Mouse (Mus musculus): ENCODE measurements at regions not wholly inside any gene's neighbourhood (a gene's known extent, or its start where the extent isn't known, plus 50 kb on each side); places are given as distances from the start of the nearest gene placed in this dataset.

- no peak for DNase-seq (ENCODE audit: low spot score)
These were observed 1001.8 kb upstream of the Tenm3 start for GRCm38 (mm10) chr8:49845575-49845974.

DNA sequence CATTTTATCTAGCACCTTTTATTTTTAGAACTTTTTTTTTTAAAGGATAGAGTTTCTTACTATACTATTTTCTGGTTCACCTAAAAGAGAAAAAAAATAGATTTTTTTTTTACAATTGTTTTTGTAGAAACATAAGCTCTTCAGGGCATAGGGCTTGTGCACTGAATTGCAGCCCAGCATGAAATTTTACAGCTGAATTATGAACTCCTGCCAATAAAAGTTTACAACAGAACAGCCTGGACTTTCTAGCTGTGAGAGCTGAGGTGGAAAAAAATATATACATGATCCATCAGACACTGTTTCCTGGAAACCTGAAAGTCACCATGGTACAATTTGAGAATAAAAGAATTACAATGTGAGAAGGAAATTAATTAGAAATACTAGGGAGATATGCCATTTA lies 988.2 kb upstream of the Tenm3 start:
- no peak for DNase-seq (ENCODE audit: low spot score)

DNA sequence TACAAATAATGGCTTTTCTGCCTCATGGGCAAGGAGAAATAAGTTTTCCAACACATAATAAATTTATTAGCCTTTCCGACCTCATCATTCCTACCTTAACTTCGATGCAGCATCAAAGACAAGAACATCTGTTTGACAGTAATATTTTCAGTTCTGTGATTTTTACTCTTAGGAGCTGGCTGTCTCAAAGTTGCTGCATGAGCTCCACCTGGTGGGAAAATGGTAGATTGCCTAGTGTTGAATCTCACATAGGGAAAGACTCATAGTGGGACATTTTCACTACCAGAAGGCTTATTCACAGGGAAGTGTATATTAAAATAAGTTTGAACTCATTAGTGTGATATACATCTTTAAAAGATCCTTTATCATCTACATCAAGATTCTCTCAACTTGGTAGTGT lies 985.6 kb upstream of the Tenm3 start:
- peak; percentile 4 for DNase-seq (ENCODE audit: low spot score)

GRCm38 (mm10) chr8:49826231-49826630 lies 982.5 kb upstream of the Tenm3 start:
- DNase-seq (ENCODE audit: low spot score), result no peak

- no peak for DNase-seq (ENCODE audit: low spot score)
These were observed 981.2 kb upstream of the Tenm3 start for GRCm38 (mm10) chr8:49825000-49825399.

GRCm38 (mm10) chr8:49822791-49823190 lies 979.0 kb upstream of the Tenm3 start:
- no peak for DNase-seq (ENCODE audit: low spot score)

DNA sequence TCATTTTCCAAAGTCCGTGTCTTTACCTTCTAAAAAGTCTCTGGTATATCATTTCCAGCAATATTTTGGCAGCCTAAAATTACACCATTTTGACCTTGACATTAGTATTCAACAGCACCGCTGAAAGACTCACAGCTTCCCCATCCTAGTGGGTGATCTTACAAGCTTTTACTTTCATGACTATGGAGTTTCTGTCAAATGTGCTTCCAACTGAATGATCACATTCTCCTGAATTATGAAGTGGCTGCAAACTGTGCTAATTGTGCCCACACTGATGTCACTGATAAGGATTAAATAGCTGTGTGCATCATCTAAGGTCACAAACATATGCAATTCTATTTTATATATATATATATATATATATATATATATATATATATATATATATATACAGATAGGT lies 955.5 kb upstream of the Tenm3 start:
- DNase-seq (ENCODE audit: low spot score), result no peak

GRCm38 (mm10) chr8:49796741-49797140 lies 953.0 kb upstream of the Tenm3 start:
- DNase-seq (ENCODE audit: low spot score), result no peak

GRCm38 (mm10) chr8:49794491-49794890 lies 950.7 kb upstream of the Tenm3 start:
- DNase-seq (ENCODE audit: low spot score), result no peak

DNA sequence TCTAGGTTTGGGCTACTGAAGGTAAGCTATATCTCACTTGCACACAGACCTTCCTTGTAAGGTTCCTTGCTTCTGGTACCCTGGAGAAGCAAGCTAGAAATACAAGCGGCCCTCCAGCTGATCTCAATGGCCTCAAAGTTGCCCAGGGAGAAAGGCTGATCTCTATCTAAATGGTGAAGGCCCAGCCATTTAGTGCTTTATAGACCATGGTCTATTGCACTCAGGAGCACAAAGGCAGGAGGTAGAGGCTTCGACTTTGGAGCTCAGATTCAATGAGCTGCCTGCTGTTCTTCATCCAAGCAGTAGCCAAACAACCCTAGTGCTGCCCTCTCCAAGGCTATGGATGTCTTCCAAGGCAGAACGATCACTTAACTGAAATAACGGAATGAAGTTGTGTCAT lies 926.1 kb upstream of the Tenm3 start:
- DNase-seq (ENCODE audit: low spot score), result no peak

DNA sequence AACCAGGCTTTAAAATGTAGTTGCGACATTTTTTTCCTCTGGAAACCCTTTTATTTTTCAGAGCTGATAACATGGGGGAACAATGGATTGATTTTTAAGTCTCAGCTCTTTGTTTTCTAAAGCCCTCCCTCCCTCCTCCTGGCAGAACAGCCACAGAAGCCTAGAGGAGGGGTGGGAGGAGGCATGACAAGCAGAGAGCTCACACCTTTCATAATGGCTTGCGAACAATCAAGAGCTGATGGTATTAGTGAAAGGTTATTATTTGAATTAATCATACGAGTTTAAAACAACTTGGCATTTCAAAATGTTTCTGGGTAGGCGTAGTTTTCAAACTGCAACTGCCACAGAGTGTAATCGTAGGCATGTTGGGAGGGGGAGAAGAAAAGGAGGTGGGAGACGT lies 894.3 kb upstream of the Tenm3 start:
- no peak for DNase-seq (ENCODE audit: low spot score)

DNA sequence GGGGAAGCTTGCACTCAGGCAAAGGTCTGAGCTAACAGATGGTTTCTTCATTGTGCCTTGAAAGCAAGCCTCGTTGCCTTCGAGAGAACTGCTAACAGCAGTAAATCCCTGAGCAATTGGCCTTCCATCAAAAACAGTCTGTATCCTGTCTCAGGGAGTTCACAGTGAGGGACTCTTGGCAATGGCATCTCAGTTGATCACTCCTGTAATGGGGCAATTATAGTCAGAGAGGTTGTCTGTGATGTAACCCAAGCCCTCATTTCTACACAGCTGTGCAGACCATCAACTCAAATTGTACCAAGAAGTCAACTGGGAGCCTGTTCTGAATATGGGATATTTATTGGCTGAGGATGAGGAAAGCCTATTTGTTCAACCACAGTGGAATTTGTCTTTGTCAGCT lies 885.4 kb upstream of the Tenm3 start:
- no peak for DNase-seq (ENCODE audit: low spot score)

DNA sequence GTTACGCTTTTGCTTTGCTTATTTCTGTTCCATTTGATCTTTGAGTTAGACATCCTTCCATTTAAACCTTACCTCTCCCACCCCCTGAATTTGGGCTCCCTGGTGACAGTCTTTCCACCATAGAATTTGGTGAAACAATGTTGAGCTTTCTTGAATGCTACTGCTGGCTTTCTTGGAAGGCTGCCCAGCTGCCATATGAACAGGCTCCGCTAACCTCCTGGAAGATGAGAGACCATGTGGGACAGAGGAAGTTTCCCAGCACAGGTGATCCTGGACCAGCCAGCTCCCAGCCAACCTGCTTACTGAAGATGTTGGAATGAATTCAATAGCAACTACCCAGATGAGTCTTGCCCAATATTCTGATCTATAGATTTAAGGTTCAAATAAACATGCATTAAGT lies 868.6 kb upstream of the Tenm3 start:
- DNase-seq (ENCODE audit: low spot score), result no peak

- no peak for DNase-seq (ENCODE audit: low spot score)
These were observed 865.0 kb upstream of the Tenm3 start for GRCm38 (mm10) chr8:49708701-49709100.

DNA sequence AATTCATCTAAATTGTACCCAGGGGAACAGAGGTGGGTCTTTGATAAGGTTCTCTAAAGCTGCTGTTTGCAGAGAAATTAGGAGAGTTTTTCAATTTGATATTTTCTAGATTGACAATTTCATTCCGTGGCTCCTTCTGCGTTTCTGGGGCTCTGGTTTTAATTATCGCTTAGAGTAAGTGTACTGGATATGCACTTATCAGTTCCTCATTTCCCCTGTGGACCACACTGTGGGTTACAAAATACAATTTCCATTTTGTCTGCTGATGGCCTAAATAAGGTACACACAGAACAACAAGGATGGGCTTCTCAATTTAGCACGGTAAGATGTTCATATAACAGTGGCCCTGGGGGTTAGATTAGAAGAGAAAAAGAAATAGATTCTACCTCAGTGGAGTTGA lies 855.3 kb upstream of the Tenm3 start:
- no peak for DNase-seq (ENCODE audit: low spot score)

DNA sequence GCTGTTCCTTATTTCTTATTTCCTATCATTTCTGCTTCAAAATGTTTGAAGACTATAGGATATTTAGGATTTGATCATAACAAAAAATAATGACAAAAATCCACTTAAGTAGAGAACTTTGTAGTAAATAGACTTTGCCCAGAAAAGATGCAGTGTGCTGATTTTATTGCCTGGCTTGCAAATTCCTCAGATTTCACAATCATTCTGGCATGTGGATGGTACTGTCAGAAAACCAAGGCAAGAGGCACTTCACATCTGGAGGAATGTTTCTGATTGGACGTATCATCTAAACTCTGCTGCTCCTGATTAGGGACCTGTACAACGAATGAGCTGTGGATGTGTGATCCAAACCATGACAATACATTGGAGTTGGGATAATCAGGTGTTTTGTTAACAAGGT lies 853.0 kb upstream of the Tenm3 start:
- DNase-seq (ENCODE audit: low spot score), result no peak

All from gastrocnemius, adult 18-20 months (tissue).